Mouse (Mus musculus) MEL (cell line): ENCODE data around the gene Slc6a9. TPM values are rescaled to one million over a fixed set of nuclear protein-coding genes. Genes with fewer than 3 reads are reported as not detected.

Source experiments
- DNase-seq: peaks from one replicate; pipeline ENCODE4 v3.0.0; 2011; ENCODE audit warnings: low read depth, low spot score
- H3K27ac ChIP-seq: 2 replicates; pipeline ENCODE4 v1.5.1; 2012; ENCODE audit warnings: low read depth, mild to moderate bottlenecking, control low read depth, low read length, moderate library complexity; ENCODE audit not compliant: control insufficient read depth
- H3K27me3 ChIP-seq, 2 experiments: fragments of 150-350 bp in 1 of 2; sonication (generic) in 1 of 2; 2 replicates each; pipeline ENCODE4 v1.6.1; 2012; ENCODE audit warnings: low read length in 2 of 2, mild to moderate bottlenecking in 2 of 2, improper control_type of control experiment in 1 of 2, moderate library complexity in 1 of 2; ENCODE audit not compliant: insufficient read depth in 2 of 2, control insufficient read depth in 1 of 2
- H3K36me3 ChIP-seq, 2 experiments: 2 replicates each; pipeline ENCODE4 v1.6.1; 2012 to 2014; ENCODE audit warnings: low read length in 2 of 2, improper control_type of control experiment in 1 of 2, inconsistent platforms in 1 of 2, mild to moderate bottlenecking in 1 of 2; ENCODE audit not compliant: insufficient read depth in 2 of 2, control insufficient read depth in 1 of 2
- H3K4me1 ChIP-seq, 2 experiments: fragments of 150-350 bp in 1 of 2; sonication (generic) in 1 of 2; 2 replicates each; pipeline ENCODE4 v1.6.1; 2012; ENCODE audit warnings: low read length in 2 of 2, improper control_type of control experiment in 1 of 2, mild to moderate bottlenecking in 1 of 2; ENCODE audit not compliant: insufficient read depth in 2 of 2, control insufficient read depth in 1 of 2
- H3K4me3 ChIP-seq, 2 experiments: fragments of 150-350 bp in 1 of 2; sonication (generic) in 1 of 2; 2 replicates each; pipeline ENCODE4 v1.5.1; 2012; ENCODE audit warnings: low read depth in 2 of 2, low read length in 2 of 2, mild to moderate bottlenecking in 2 of 2, moderate library complexity in 2 of 2, control low read depth in 1 of 2, improper control_type of control experiment in 1 of 2; ENCODE audit not compliant: control insufficient read depth in 1 of 2, insufficient read depth in 1 of 2
- H3K79me2 ChIP-seq: 2 replicates; pipeline ENCODE4 v1.6.1; 2012; ENCODE audit warnings: mild to moderate bottlenecking, low read length, moderate library complexity; ENCODE audit not compliant: control insufficient read depth, poor library complexity, insufficient read depth
- H3K9ac ChIP-seq: 2 replicates; pipeline ENCODE4 v1.6.1; 2012; ENCODE audit warnings: low read depth, mild to moderate bottlenecking, control low read depth, low read length, moderate library complexity; ENCODE audit not compliant: control insufficient read depth, poor library complexity, severe bottlenecking
- H3K9me3 ChIP-seq: fragments of 150-350 bp; sonication (generic); replicated peaks from 2 replicates; pipeline ENCODE4 v1.6.1; 2012; ENCODE audit warnings: mild to moderate bottlenecking, low read length, improper control_type of control experiment, moderate library complexity; ENCODE audit not compliant: insufficient read depth
- BHLHE40 ChIP-seq: IDR thresholded peaks from 2 replicates; pipeline ENCODE4 v1.6.1; 2012; ENCODE audit warnings: low read depth, mild to moderate bottlenecking, inconsistent platforms, low read length, improper control_type of control experiment, borderline replicate concordance
- E2F4 ChIP-seq: IDR thresholded peaks from 2 replicates; pipeline ENCODE4 v1.6.1; 2011; ENCODE audit warnings: low read depth, low read length, improper control_type of control experiment, borderline replicate concordance
- ELF1 ChIP-seq: IDR thresholded peaks from 2 replicates; pipeline ENCODE4 v1.6.1; 2014; ENCODE audit warnings: low read depth, mild to moderate bottlenecking, inconsistent platforms, low read length, improper control_type of control experiment, moderate library complexity
- EP300 ChIP-seq, 2 experiments: IDR thresholded peaks; 2 replicates each; pipeline ENCODE4 v1.6.1; 2011; ENCODE audit warnings: improper control_type of control experiment in 2 of 2, low read length in 2 of 2, low read depth in 1 of 2, mild to moderate bottlenecking in 1 of 2
- ETS1 ChIP-seq: IDR thresholded peaks from 2 replicates; pipeline ENCODE4 v1.6.1; 2012; ENCODE audit warnings: low read depth, mild to moderate bottlenecking, inconsistent platforms, low read length, improper control_type of control experiment, moderate library complexity
- GATA1 ChIP-seq: IDR thresholded peaks from 2 replicates; pipeline ENCODE4 v1.6.1; 2011; ENCODE audit warnings: low read depth, low read length, improper control_type of control experiment
- JUND ChIP-seq: IDR thresholded peaks from 2 replicates; pipeline ENCODE4 v1.6.1; 2011; ENCODE audit warnings: low read depth, mild to moderate bottlenecking, improper control_type of control experiment, low read length
- MAX ChIP-seq: IDR thresholded peaks from 2 replicates; pipeline ENCODE4 v1.6.1; 2011; ENCODE audit warnings: low read length, improper control_type of control experiment
- MAZ ChIP-seq: IDR thresholded peaks from 2 replicates; pipeline ENCODE4 v1.6.1; 2012; ENCODE audit warnings: low read depth, mild to moderate bottlenecking, inconsistent platforms, low read length, improper control_type of control experiment
- MEF2A ChIP-seq: IDR thresholded peaks from 2 replicates; pipeline ENCODE4 v1.6.1; 2014; ENCODE audit warnings: low read depth, mild to moderate bottlenecking, inconsistent platforms, low read length, improper control_type of control experiment; ENCODE audit not compliant: poor library complexity, insufficient replicate concordance, severe bottlenecking; ENCODE audit errors: extremely low read depth
- MXI1 ChIP-seq: IDR thresholded peaks from 2 replicates; pipeline ENCODE4 v1.6.1; 2011; ENCODE audit warnings: mild to moderate bottlenecking, low read depth, low read length, improper control_type of control experiment
- POLR2AphosphoS5 ChIP-seq: IDR thresholded peaks from 2 replicates; pipeline ENCODE4 v1.6.1; 2012; ENCODE audit warnings: low read depth, borderline replicate concordance, mild to moderate bottlenecking, inconsistent platforms, low read length, moderate library complexity, mixed read lengths
- RCOR1 ChIP-seq: IDR thresholded peaks from 2 replicates; pipeline ENCODE4 v1.6.1; 2012; ENCODE audit warnings: low read depth, mild to moderate bottlenecking, inconsistent platforms, low read length, improper control_type of control experiment
- SIN3A ChIP-seq: IDR thresholded peaks from 2 replicates; pipeline ENCODE4 v1.6.1; 2012; ENCODE audit warnings: low read length, improper control_type of control experiment, inconsistent platforms
- SMC3 ChIP-seq: IDR thresholded peaks from 2 replicates; pipeline ENCODE4 v1.6.1; 2011; ENCODE audit warnings: low read depth, low read length, improper control_type of control experiment
- TAL1 ChIP-seq: IDR thresholded peaks from 2 replicates; pipeline ENCODE4 v1.6.1; 2012; ENCODE audit warnings: mild to moderate bottlenecking, inconsistent platforms, low read length, moderate library complexity, mixed read lengths
- UBTF ChIP-seq: IDR thresholded peaks from 2 replicates; pipeline ENCODE4 v1.6.1; 2012; ENCODE audit warnings: low read depth, mild to moderate bottlenecking, inconsistent platforms, low read length, improper control_type of control experiment, moderate library complexity, borderline replicate concordance; ENCODE audit not compliant: insufficient read depth
- ZC3H11A ChIP-seq: IDR thresholded peaks from 2 replicates; pipeline ENCODE4 v1.6.1; 2012; ENCODE audit warnings: low read depth, mild to moderate bottlenecking, inconsistent platforms, low read length, improper control_type of control experiment
- ZKSCAN1 ChIP-seq: IDR thresholded peaks from 2 replicates; pipeline ENCODE4 v1.6.1; 2012; ENCODE audit warnings: low read depth, mild to moderate bottlenecking, inconsistent platforms, low read length, improper control_type of control experiment, moderate library complexity
- polyA plus RNA-seq, 2 experiments: library from polyadenylated mRNA; stranded (reverse) in 1 of 2; unstranded in 1 of 2; fragments of >175 nt in 1 of 2; fragments of >200 nt in 1 of 2; gene quantifications; 2 replicates each; pipeline versions ENCODE4 v1.2.1 to v1.2.4; 2012; ENCODE audit warnings: low replicate concordance in 2 of 2, low read depth in 1 of 2; ENCODE audit not compliant: insufficient read length in 2 of 2, insufficient read depth in 1 of 2, missing spikeins in 1 of 2
- total RNA-seq: library from RNA; depleted of rRNA; stranded (reverse); fragments of 300-350 nt; gene quantifications from 2 replicates; pipeline ENCODE4 v1.2.3, GENCODE M21; 2012

Slc6a9 gene
- total and polyA plus RNA-seq, 3 experiments = 3.2 to 21.2 TPM; not detected in 1

DNA sequence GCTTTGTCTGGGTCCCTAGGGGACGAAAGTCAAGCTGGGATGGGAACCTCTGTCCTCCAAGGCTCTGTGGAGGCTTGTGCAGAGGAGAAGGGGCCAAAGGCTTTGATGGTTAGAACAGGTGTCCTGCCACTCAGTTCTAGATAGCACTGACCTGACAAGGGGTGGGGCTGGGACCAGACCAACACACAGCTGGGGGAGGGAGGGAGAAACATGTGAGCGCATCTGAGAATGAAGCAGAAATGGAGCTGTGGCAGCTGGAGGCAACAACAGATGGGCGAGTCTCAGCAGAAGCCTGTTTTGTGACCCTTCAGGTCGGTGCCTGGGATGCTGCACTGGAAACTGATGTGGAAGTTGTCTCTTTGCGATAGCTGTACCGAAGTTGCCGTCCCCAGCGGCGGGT lies 35.0 kb downstream of the Slc6a9 start:
- Histone ChIP-seq H3K4me1 (no peaks in the 10 kb centered on the region), H3K4me3 (no peak overlapping the region), H3K9me3 (no peaks in the 10 kb centered on the region), H3K27ac (no peak overlapping the region), H3K36me3 (no peaks in the 10 kb centered on the region; a peak in 1 of 4 replicates), H3K9ac (no peak overlapping the region), H3K27me3 (no peaks in the 10 kb centered on the region), H3K79me2 (no peaks in the 10 kb centered on the region)
- TF ChIP-seq EP300 (IDR thresholded peaks at IDR 0.05; ENCODE audit: low read depth in 1 of 2, low read length in 2 of 2) = no peak
- no peak for TF ChIP-seq ELF1
- TF ChIP-seq MAX = no peak
- TF ChIP-seq UBTF = no peak
- TF ChIP-seq SIN3A = no peak
- no peak for TF ChIP-seq RCOR1
- TF ChIP-seq MAZ = no peak
- TF ChIP-seq GATA1 = no peak
- no peak for DNase-seq

DNA sequence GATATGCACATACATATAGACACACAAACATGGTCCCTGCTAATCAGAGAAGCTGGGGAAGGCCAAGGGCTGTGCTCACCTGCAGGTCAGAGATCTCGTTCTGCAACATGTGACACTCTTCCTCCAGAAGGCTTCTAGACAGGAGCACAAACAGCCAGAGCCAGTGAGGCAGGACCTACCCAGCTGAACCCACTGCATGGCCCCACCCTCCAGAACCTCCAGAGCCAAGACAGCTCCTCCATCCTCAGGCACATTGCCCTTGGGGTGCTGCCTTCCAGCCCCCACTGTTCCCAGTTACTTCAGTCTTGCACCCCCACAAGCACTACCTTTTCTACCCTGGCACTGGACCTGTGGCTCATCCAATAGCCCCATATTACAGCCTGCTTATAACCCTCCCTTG lies 36.1 kb downstream of the Slc6a9 start:
- Histone ChIP-seq H3K36me3 (no peaks in the 10 kb centered on the region; a peak in 1 of 4 replicates), H3K4me3 (no peak overlapping the region), H3K79me2 (no peaks in the 10 kb centered on the region), H3K9me3 (no peaks in the 10 kb centered on the region), H3K27me3 (no peaks in the 10 kb centered on the region), H3K27ac (no peak overlapping the region), H3K4me1 (no peaks in the 10 kb centered on the region), H3K9ac (no peak overlapping the region)
- DNase-seq = no peak
- TF ChIP-seq ZKSCAN1 (no peak), JUND (no peak), MAZ (no peak), MXI1 (no peak), ETS1 (no peak), E2F4 (no peak), POLR2AphosphoS5 (no peak), UBTF (no peak), ZC3H11A (no peak), GATA1 (no peak), EP300 (IDR thresholded peaks at IDR 0.05; ENCODE audit: low read depth in 1 of 2, low read length in 2 of 2) (no peak), ELF1 (no peak), TAL1 (no peak), BHLHE40 (no peak), MEF2A (no peak), SMC3 (no peak)
